Mouse (Mus musculus) gastrocnemius, postnatal 10 days (tissue): ENCODE measurements around the gene Adipor1. TPM values are rescaled to one million over a fixed set of nuclear protein-coding genes. Genes with fewer than 3 reads are reported as not detected.

Experiments
- DNase-seq: peaks from one replicate; pipeline ENCODE4 v3.0.0; 2021; ENCODE audit warnings: mixed read lengths
- long read RNA-seq, 2 experiments: library from polyadenylated mRNA; stranded (forward); transcript quantifications; one replicate each; pipeline ENCODE4 v2.0.0; 2021
- total RNA-seq, 2 experiments: library from RNA; stranded (reverse); gene quantifications; 2 replicates each; pipeline ENCODE4 v1.2.3; 2021

Gene Adipor1
- total RNA-seq, result 100 to 1,000 TPM; 108 to 117 TPM
- long read RNA-seq, experiment 1, transcript Adipor1-201 (8 exons, 3,123 nt), result major isoform, 418 of 557 reads
- long read RNA-seq, experiment 1, transcript Adipor1-202 (8 exons, 3,446 nt), result minor isoform, 77 of 557 reads
- long read RNA-seq, experiment 1, partial matches to known transcripts, result 14 of 557 reads
- long read RNA-seq, experiment 1, other reads (novel, unspliced or antisense), result 48 of 557 reads
- long read RNA-seq, experiment 2, transcript Adipor1-201 (8 exons, 3,123 nt), result major isoform, 456 of 567 reads
- long read RNA-seq, experiment 2, transcript Adipor1-202 (8 exons, 3,446 nt), result minor isoform, 63 of 567 reads
- long read RNA-seq, experiment 2, partial matches to known transcripts, result 10 of 567 reads
- long read RNA-seq, experiment 2, other reads (novel, unspliced or antisense), result 38 of 567 reads

- DNase-seq, result peak; percentile 95
Observed at GRCm38 (mm10) chr1:134415168-134415831, at the start of gene Adipor1. Gene Adipor1, plus strand, starts transcription at chr1:134415378.

GRCm38 (mm10) chr1:134365491-134365890 lies 49.7 kb upstream of the Adipor1 start:
- no peak for DNase-seq

GRCm38 (mm10) chr1:134368777-134369337 lies 46.3 kb upstream of the Adipor1 start:
- peak; percentile 70 for DNase-seq

GRCm38 (mm10) chr1:134374124-134374523 lies 41.1 kb upstream of the Adipor1 start:
- DNase-seq, result no peak

- no peak for DNase-seq
Observed at GRCm38 (mm10) chr1:134381051-134381450, 34.1 kb upstream of the Adipor1 start.

- no peak for DNase-seq
Observed at GRCm38 (mm10) chr1:134381795-134382625, 33.2 kb upstream of the Adipor1 start.

- no peak for DNase-seq
Observed at GRCm38 (mm10) chr1:134384581-134384980, 30.6 kb upstream of the Adipor1 start.

- DNase-seq, result no peak
Observed at GRCm38 (mm10) chr1:134385176-134385575, 30.0 kb upstream of the Adipor1 start.

GRCm38 (mm10) chr1:134385666-134386065 lies 29.5 kb upstream of the Adipor1 start, which contains the start of gene 4933406M09Rik:
Gene 4933406M09Rik, plus strand, starts transcription at chr1:134385940.
- no peak for DNase-seq

- DNase-seq, result no peak
Observed at GRCm38 (mm10) chr1:134393827-134394226, 21.4 kb upstream of the Adipor1 start.

- no peak for DNase-seq
Observed at GRCm38 (mm10) chr1:134398210-134398609, 17.0 kb upstream of the Adipor1 start.

GRCm38 (mm10) chr1:134399735-134400134 lies 15.4 kb upstream of the Adipor1 start:
- no peak for DNase-seq

GRCm38 (mm10) chr1:134405509-134406413 lies 9.4 kb upstream of the Adipor1 start, which contains the start of gene Cyb5r1:
Gene Cyb5r1, plus strand, starts transcription at chr1:134405559.
- peak; percentile 76 for DNase-seq

- DNase-seq, result no peak
Observed at GRCm38 (mm10) chr1:134406414-134406771, 8.8 kb upstream of the Adipor1 start.

GRCm38 (mm10) chr1:134408080-134408479 lies 7.1 kb upstream of the Adipor1 start:
- DNase-seq, result no peak

GRCm38 (mm10) chr1:134411706-134412629 lies 3.2 kb upstream of the Adipor1 start:
- peak; percentile 32 for DNase-seq

GRCm38 (mm10) chr1:134414038-134414437 lies 1.1 kb upstream of the Adipor1 start:
- DNase-seq, result no peak

GRCm38 (mm10) chr1:134414501-134415167 lies 544 bp upstream of the Adipor1 start:
- DNase-seq, result no peak

- no peak for DNase-seq
Observed at GRCm38 (mm10) chr1:134418414-134418975, 3.3 kb downstream of the Adipor1 start.
